Mouse (Mus musculus) retina, embryonic 14.5 days (tissue): ENCODE measurements at regions not wholly inside any gene's neighbourhood (a gene's known extent, or its start where the extent isn't known, plus 50 kb on each side); places are given as distances from the start of the nearest gene placed in this dataset.

Source experiments
- DNase-seq: peaks from one replicate; pipeline ENCODE4 v3.0.0-alpha.2; 2015; ENCODE audit warnings: low spot score

GRCm38 (mm10) chr2:68530228-68530627 lies 52.0 kb upstream of the 4933409G03Rik start:
- no peak for DNase-seq

- peak; percentile 13 for DNase-seq
These were observed 51.1 kb upstream of the 4933409G03Rik start for GRCm38 (mm10) chr2:68531099-68531498.
